Mouse (Mus musculus) right cerebral cortex, postnatal 25 days (tissue): ENCODE results near the gene Pard3.

ENCODE experiments used
- DNase-seq: peaks from one replicate; pipeline ENCODE4 v3.0.0; 2022

Gene Pard3

GRCm38 (mm10) chr8:127368347-127368746, 304.7 kb downstream of the Pard3 start:
- no peak for DNase-seq

- DNase-seq = no peak
Observed at GRCm38 (mm10) chr8:127371326-127371949, 307.7 kb downstream of the Pard3 start.

GRCm38 (mm10) chr8:127377775-127378174, 314.1 kb downstream of the Pard3 start:
- DNase-seq = no peak

- no peak for DNase-seq
Observed at GRCm38 (mm10) chr8:127378994-127379858, 315.5 kb downstream of the Pard3 start.

- DNase-seq = no peak
Observed at GRCm38 (mm10) chr8:127381259-127381658, 317.6 kb downstream of the Pard3 start.

GRCm38 (mm10) chr8:127392700-127393099, 329.0 kb downstream of the Pard3 start:
- no peak for DNase-seq

- no peak for DNase-seq
Observed at GRCm38 (mm10) chr8:127395488-127395887, 331.8 kb downstream of the Pard3 start.

- no peak for DNase-seq
Observed at GRCm38 (mm10) chr8:127405815-127406214, 342.1 kb downstream of the Pard3 start.

GRCm38 (mm10) chr8:127410606-127411005, 346.9 kb downstream of the Pard3 start:
- no peak for DNase-seq

- DNase-seq = no peak
Observed at GRCm38 (mm10) chr8:127411190-127411848, 347.6 kb downstream of the Pard3 start.

GRCm38 (mm10) chr8:127423021-127423420, 359.3 kb downstream of the Pard3 start:
- no peak for DNase-seq

- DNase-seq = no peak
Observed at GRCm38 (mm10) chr8:127424211-127424916, 360.7 kb downstream of the Pard3 start.

- DNase-seq = no peak
Observed at GRCm38 (mm10) chr8:127426857-127427256, 363.2 kb downstream of the Pard3 start.

- no peak for DNase-seq
Observed at GRCm38 (mm10) chr8:127428004-127428403, 364.3 kb downstream of the Pard3 start.

GRCm38 (mm10) chr8:127431236-127431635, 367.5 kb downstream of the Pard3 start:
- no peak for DNase-seq

- DNase-seq = no peak
Observed at GRCm38 (mm10) chr8:127435975-127436374, 372.3 kb downstream of the Pard3 start.

GRCm38 (mm10) chr8:127437613-127438235, 374.0 kb downstream of the Pard3 start:
- no peak for DNase-seq

GRCm38 (mm10) chr8:127438625-127439391, 375.1 kb downstream of the Pard3 start:
- DNase-seq = peak; percentile 50

GRCm38 (mm10) chr8:127439392-127440160, 375.9 kb downstream of the Pard3 start:
- peak; percentile 56 for DNase-seq

- DNase-seq = no peak
Observed at GRCm38 (mm10) chr8:127440161-127440833, 376.6 kb downstream of the Pard3 start.
